Mouse (Mus musculus) gastrocnemius, postnatal 14 days (tissue): Measurements from ENCODE around the gene Gm49358. TPM values are rescaled to one million over a fixed set of nuclear protein-coding genes. Genes with fewer than 3 reads are reported as not detected.

Source experiments
- DNase-seq: peaks from one replicate; pipeline ENCODE4 v3.0.0; 2021; ENCODE audit warnings: mixed read lengths
- intact Hi-C: fragments of 180-260 bp; cut with DNase I; formaldehyde crosslinking; loops from one replicate; pipeline ENCODE4 v1.15.1; 2025; ENCODE audit warnings: low total_unique reads
- long read RNA-seq, 2 experiments: library from polyadenylated mRNA; stranded (forward); transcript quantifications; one replicate each; pipeline ENCODE4 v2.0.0; 2021
- total RNA-seq, 2 experiments: library from RNA; stranded (reverse); gene quantifications; 2 replicates each; pipeline ENCODE4 v1.2.3; 2021

The Gm49358 gene
- total RNA-seq: 10 to 100 TPM; 12.2 to 18.4 TPM
- long read RNA-seq, experiment 1: 0 reads
- long read RNA-seq, experiment 2: 0 reads

- intact Hi-C loops: no loop called here
- DNase-seq: no peak
Measured at GRCm38 (mm10) chr10:86763672-86764071, at the start of gene Gm49358. TSS of gene Gm49358 (plus strand) at chr10:86763972.

GRCm38 (mm10) chr10:86727548-86727980 is 36.2 kb upstream of the Gm49358 start:
- intact Hi-C loops: no loop called here
- peak; percentile 25 for DNase-seq

- no peak for DNase-seq
- intact Hi-C loops: no loop called here
Measured at GRCm38 (mm10) chr10:86728176-86728575, 35.6 kb upstream of the Gm49358 start.

- intact Hi-C loops: loop anchor here (10.0 kb wide), 1 partner anchor 96 kb away; no protein-coding TSS in a partner anchor
- DNase-seq: peak; percentile 79
Measured at GRCm38 (mm10) chr10:86730823-86731499, 32.8 kb upstream of the Gm49358 start.

GRCm38 (mm10) chr10:86731500-86731863 is 32.3 kb upstream of the Gm49358 start:
- intact Hi-C loops: loop anchor here (10.0 kb wide), 1 partner anchor 97 kb away; no protein-coding TSS in a partner anchor
- DNase-seq: no peak

GRCm38 (mm10) chr10:86735036-86735435 is 28.7 kb upstream of the Gm49358 start:
- DNase-seq: no peak
- intact Hi-C loops: loop anchor here (10.0 kb wide), 1 partner anchor 100 kb away; no protein-coding TSS in a partner anchor

- intact Hi-C loops: no loop called here
- DNase-seq: no peak
Measured at GRCm38 (mm10) chr10:86742918-86743317, 20.9 kb upstream of the Gm49358 start.

GRCm38 (mm10) chr10:86744306-86744705 is 19.5 kb upstream of the Gm49358 start:
- no peak for DNase-seq
- intact Hi-C loops: no loop called here

- no peak for DNase-seq
- intact Hi-C loops: no loop called here
Measured at GRCm38 (mm10) chr10:86755816-86756502, 7.8 kb upstream of the Gm49358 start.

- intact Hi-C loops: no loop called here
- DNase-seq: no peak
Measured at GRCm38 (mm10) chr10:86757724-86758123, 6.0 kb upstream of the Gm49358 start.

- no peak for DNase-seq
- intact Hi-C loops: no loop called here
Measured at GRCm38 (mm10) chr10:86758211-86758610, 5.6 kb upstream of the Gm49358 start.

GRCm38 (mm10) chr10:86761236-86761635 is 2.5 kb upstream of the Gm49358 start:
- intact Hi-C loops: no loop called here
- no peak for DNase-seq

GRCm38 (mm10) chr10:86761722-86762383 is 1.9 kb upstream of the Gm49358 start:
- DNase-seq: no peak
- intact Hi-C loops: no loop called here

- DNase-seq: no peak
- intact Hi-C loops: no loop called here
Measured at GRCm38 (mm10) chr10:86762384-86762730, 1.4 kb upstream of the Gm49358 start.

GRCm38 (mm10) chr10:86765344-86765966 is 1.7 kb downstream of the Gm49358 start:
- intact Hi-C loops: no loop called here
- no peak for DNase-seq

GRCm38 (mm10) chr10:86769216-86769615 is 5.4 kb downstream of the Gm49358 start:
- no peak for DNase-seq
- intact Hi-C loops: no loop called here

GRCm38 (mm10) chr10:86769797-86770196 is 6.0 kb downstream of the Gm49358 start:
- intact Hi-C loops: no loop called here

GRCm38 (mm10) chr10:86771701-86772100 is 7.9 kb downstream of the Gm49358 start:
- DNase-seq: no peak
- intact Hi-C loops: no loop called here

More at GRCm38 (mm10) chr10:86769797-86770196, 6.0 kb downstream of the Gm49358 start:
- DNase-seq: no peak

- no peak for DNase-seq
- intact Hi-C loops: no loop called here
Measured at GRCm38 (mm10) chr10:86772231-86772631, 8.5 kb downstream of the Gm49358 start.

- intact Hi-C loops: no loop called here
- DNase-seq: no peak
Measured at GRCm38 (mm10) chr10:86773360-86773759, 9.6 kb downstream of the Gm49358 start.
